Mouse (Mus musculus) Muller cell, postnatal 12 days (primary cell): ENCODE data around the gene Gcsh.

ENCODE experiments used
- DNase-seq: peaks from one replicate; pipeline ENCODE4 v3.0.0-alpha.2; 2015; ENCODE audit errors: inconsistent ontology term

Gcsh gene

GRCm38 (mm10) chr8:116978052-116978451, 15.3 kb downstream of the Gcsh start:
- DNase-seq, result no peak

GRCm38 (mm10) chr8:116975606-116976005, 17.7 kb downstream of the Gcsh start:
- DNase-seq, result peak; percentile 83

- DNase-seq, result no peak
Measured at GRCm38 (mm10) chr8:116975066-116975465, 18.3 kb downstream of the Gcsh start.

GRCm38 (mm10) chr8:116969531-116969930, 23.8 kb downstream of the Gcsh start:
- DNase-seq, result no peak

GRCm38 (mm10) chr8:116954415-116954814, 38.9 kb downstream of the Gcsh start:
- DNase-seq, result no peak

- no peak for DNase-seq
Measured at GRCm38 (mm10) chr8:116952428-116952827, 40.9 kb downstream of the Gcsh start.

GRCm38 (mm10) chr8:116951778-116952177, 41.6 kb downstream of the Gcsh start:
- no peak for DNase-seq

GRCm38 (mm10) chr8:116951369-116951768, 42.0 kb downstream of the Gcsh start:
- DNase-seq, result peak; percentile 21

- no peak for DNase-seq
Measured at GRCm38 (mm10) chr8:116947589-116947988, 45.7 kb downstream of the Gcsh start.

GRCm38 (mm10) chr8:116946851-116947250, 46.5 kb downstream of the Gcsh start:
- DNase-seq, result no peak

- no peak for DNase-seq
Measured at GRCm38 (mm10) chr8:116946268-116946838, 47.0 kb downstream of the Gcsh start.

- DNase-seq, result no peak
Measured at GRCm38 (mm10) chr8:116945169-116945910, 48.0 kb downstream of the Gcsh start.

- DNase-seq, result no peak
Measured at GRCm38 (mm10) chr8:116944385-116944696, 49.0 kb downstream of the Gcsh start.

- peak; percentile 40 for DNase-seq
Measured at GRCm38 (mm10) chr8:116943555-116944384, 49.6 kb downstream of the Gcsh start.

- peak; percentile 93 for DNase-seq
Measured at GRCm38 (mm10) chr8:116943161-116943554, 50.2 kb downstream of the Gcsh start, which contains the start of gene Atmin. Gene Atmin, plus strand, starts transcription at chr8:116943393.

GRCm38 (mm10) chr8:116942284-116943058, 50.9 kb downstream of the Gcsh start:
- DNase-seq, result peak; percentile 52

- no peak for DNase-seq
Measured at GRCm38 (mm10) chr8:116935506-116935905, 57.8 kb downstream of the Gcsh start.

- no peak for DNase-seq
Measured at GRCm38 (mm10) chr8:116934976-116935375, 58.4 kb downstream of the Gcsh start.
